Mouse (Mus musculus) C2C12 (cell line): ENCODE measurements around the gene Aagab. TPM values are rescaled to one million over a fixed set of nuclear protein-coding genes. Genes with fewer than 3 reads are reported as not detected.

ENCODE experiments used
- H3K27me3 ChIP-seq: one replicate; pipeline ENCODE4 v1.6.1; 2011; ENCODE audit not compliant: control insufficient read depth, insufficient read depth, insufficient read length
- H3K36me3 ChIP-seq: one replicate; pipeline ENCODE4 v1.6.1; 2011; ENCODE audit not compliant: control insufficient read depth, insufficient read depth
- H3K4me3 ChIP-seq: one replicate; pipeline ENCODE4 v1.5.1; 2011; ENCODE audit warnings: mild to moderate bottlenecking, control low read depth; ENCODE audit not compliant: poor library complexity, insufficient read depth, severe bottlenecking
- H3K79me2 ChIP-seq: one replicate; pipeline ENCODE4 v1.6.1; 2011; ENCODE audit not compliant: control insufficient read depth, insufficient read depth
- H3K79me3 ChIP-seq: one replicate; pipeline ENCODE4 v1.6.1; 2011; ENCODE audit warnings: low read depth, control low read depth
- H3ac ChIP-seq: one replicate; pipeline ENCODE3; 2011; ENCODE audit warnings: low read depth; ENCODE audit not compliant: control insufficient read depth, insufficient read length
- CEBPB ChIP-seq: IDR thresholded peaks from one replicate; pipeline ENCODE4 v1.6.1; 2011; ENCODE audit warnings: low read depth, mild to moderate bottlenecking, control low read depth, moderate library complexity
- CTCF ChIP-seq: IDR thresholded peaks from one replicate; pipeline ENCODE4 v1.5.1; 2011; ENCODE audit not compliant: control insufficient read depth, insufficient read depth, insufficient read length
- FOSL1 ChIP-seq: IDR thresholded peaks from one replicate; pipeline ENCODE4 v1.8.0; 2011; ENCODE audit warnings: mild to moderate bottlenecking, low read length; ENCODE audit not compliant: poor library complexity, insufficient read depth, severe bottlenecking
- MAX ChIP-seq: IDR thresholded peaks from one replicate; pipeline ENCODE4 v1.6.1; 2011; ENCODE audit warnings: mild to moderate bottlenecking, control low read depth
- MYOD1 ChIP-seq: IDR thresholded peaks from one replicate; pipeline ENCODE4 v1.6.1; 2011; ENCODE audit warnings: low read depth; ENCODE audit not compliant: control insufficient read depth, insufficient read length
- MYOG ChIP-seq: IDR thresholded peaks from one replicate; pipeline ENCODE4 v1.6.1; 2011; ENCODE audit not compliant: control insufficient read depth, insufficient read length; ENCODE audit errors: extremely low read depth
- USF1 ChIP-seq: IDR thresholded peaks from one replicate; pipeline ENCODE4 v1.6.1; 2011; ENCODE audit warnings: low read depth, mild to moderate bottlenecking, control low read depth, moderate library complexity
- polyA plus RNA-seq: library from polyadenylated mRNA; unstranded; fragments of >200 nt; fragmentation: generic; extraction: Trizol; gene quantifications from one replicate; pipeline ENCODE4 v1.2.1, GENCODE M21; 2012; ENCODE audit warnings: missing spikeins

Aagab gene
- polyA plus RNA-seq, 1 experiment: 9.1 TPM

DNA sequence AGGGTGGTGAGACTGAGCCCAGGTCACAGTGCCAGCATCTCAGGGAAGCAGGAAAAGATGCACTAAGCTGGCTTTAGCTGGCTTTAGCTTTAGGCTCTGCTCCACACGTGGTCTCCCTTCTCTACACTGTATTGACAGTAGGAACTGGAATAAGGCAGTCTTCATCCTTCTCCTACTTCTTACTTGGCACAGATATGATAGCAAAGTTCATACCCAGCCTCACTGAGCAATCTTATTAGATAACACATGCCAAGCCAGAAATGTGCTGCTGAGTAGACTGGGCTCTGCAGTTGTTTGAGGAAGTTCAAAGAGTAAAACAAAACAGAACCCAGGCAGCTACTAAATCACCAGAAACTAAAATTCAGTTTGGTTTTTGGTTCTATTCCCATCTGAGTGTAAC lies 11.1 kb downstream of the Aagab start:
- Histone ChIP-seq H3K79me3 (peaks cover 45% of the 10 kb centered on the region), H3ac (no peak overlapping the region), H3K27me3 (no peaks in the 10 kb centered on the region), H3K4me3 (no peak overlapping the region), H3K36me3 (peaks cover 13% of the 10 kb centered on the region), H3K79me2 (peaks cover 59% of the 10 kb centered on the region)
- no peak for TF ChIP-seq MAX
- no peak for TF ChIP-seq FOSL1
- TF ChIP-seq USF1: no peak
- no peak for TF ChIP-seq MYOD1
- no peak for TF ChIP-seq CTCF
- TF ChIP-seq CEBPB: no peak
- no peak for TF ChIP-seq MYOG

DNA sequence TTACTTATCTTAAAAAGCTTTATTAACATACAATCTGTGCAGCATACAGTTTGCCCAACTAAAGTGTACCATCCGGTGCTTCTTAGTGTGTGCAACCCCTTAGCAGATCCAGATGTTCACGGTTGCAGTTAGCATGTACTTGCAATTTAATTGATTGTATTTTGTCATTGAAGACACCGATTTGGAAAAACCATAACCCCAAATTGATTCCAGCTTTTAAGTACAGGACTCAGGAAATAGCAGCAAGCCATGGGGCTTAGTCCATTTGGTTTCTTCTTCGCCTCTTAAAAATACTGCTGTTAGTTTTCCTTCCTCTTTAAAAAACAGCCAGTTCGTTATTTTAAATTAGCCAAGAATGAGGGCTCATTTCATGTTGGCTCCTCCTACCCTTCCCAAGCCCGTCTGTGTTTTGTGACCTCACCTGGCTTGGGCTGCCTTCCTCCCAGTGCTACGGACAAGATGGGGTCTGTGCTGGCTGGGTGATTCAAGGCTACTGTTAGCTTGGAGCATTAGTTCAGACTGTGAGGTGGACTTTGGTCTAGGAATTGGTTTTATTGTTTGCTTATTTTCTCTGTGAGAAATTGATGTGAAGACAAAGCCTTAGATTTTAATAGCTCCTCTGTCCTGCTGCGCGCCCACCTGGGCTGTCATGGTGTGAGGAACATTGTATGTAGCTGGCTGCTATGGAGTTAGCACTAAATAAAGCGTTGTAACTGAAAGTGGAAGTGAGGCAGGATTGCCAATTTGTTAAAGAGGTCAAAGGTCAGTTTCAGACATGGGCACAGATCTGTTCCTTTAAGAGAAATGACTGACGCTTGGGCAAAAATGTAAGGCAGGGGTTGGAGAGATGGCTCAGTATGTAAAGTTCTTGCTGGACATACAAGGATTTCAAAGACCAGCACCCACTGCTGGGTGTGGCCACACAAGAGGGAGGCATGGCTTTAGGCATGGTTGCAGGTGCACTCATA lies 11.8 kb downstream of the Aagab start:
- Histone ChIP-seq H3K79me2 (peaks cover 52% of the 10 kb centered on the region), H3K4me3 (no peak overlapping the region), H3K27me3 (no peaks in the 10 kb centered on the region), H3ac (no peak overlapping the region), H3K36me3 (peaks cover 19% of the 10 kb centered on the region), H3K79me3 (peaks cover 38% of the 10 kb centered on the region)
- TF ChIP-seq MYOD1 (no peak), CEBPB (no peak), MYOG (no peak), USF1 (no peak), CTCF (no peak), MAX (no peak), FOSL1 (no peak)

DNA sequence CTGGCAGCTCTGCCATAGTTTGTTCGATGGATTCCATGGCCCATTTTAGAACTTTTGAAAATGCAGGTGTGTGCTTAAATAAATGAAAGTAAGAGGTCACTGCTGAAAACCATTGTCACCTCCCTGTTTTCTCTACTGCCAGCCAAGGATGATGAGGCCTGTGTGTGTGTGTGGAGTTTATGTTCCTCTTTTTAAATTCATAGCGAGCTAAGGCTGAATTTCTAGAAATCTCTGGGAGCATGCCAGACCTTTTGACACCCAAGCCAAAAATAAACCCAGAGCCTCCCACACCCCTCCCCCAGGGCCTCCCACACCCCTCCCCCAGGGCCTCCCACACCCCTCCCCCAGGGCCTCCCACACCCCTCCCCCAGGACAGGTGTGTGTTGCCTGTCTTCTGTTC lies 15.5 kb downstream of the Aagab start:
- Histone ChIP-seq H3ac (no peak overlapping the region), H3K36me3 (peaks cover 46% of the 10 kb centered on the region), H3K4me3 (no peak overlapping the region), H3K79me2 (peaks cover 24% of the 10 kb centered on the region), H3K79me3 (peaks cover 18% of the 10 kb centered on the region), H3K27me3 (no peaks in the 10 kb centered on the region)
- TF ChIP-seq CEBPB (no peak), CTCF (no peak), MYOG (no peak), FOSL1 (no peak), USF1 (no peak), MYOD1 (no peak), MAX (no peak)

DNA sequence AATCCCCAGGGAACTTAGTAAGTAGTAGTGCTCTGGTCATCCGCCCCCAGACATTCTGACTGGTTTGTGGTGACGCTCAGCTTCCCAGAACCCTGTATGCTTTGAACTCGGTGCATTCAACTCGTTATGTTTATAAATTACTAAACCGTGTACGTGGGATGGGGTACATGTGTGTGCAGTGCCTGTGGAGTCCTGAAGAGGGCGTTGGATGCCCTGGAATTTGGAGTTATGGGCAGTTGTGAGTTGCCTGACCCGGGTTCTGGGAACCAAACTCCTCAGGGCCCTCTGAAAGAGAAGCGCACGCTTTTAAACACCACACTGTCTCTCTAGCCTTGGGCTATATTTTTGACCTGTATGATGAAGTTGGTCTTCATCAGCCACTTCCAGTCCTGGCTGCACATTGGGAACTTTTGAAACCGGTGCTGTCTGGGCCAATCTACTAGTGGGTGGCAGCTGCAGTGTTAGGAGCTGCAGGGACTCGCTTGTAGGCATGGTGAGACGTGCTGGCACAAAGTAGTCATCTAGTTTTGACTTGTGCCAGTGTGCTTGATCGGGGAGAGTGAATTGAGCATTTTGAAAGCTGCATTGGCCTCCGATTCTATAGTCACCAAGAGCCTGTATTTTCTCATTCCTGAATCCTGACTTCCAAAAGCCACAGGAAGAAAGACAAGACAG lies 21.6 kb downstream of the Aagab start:
- Histone ChIP-seq H3K4me3 (no peak overlapping the region), H3K27me3 (no peaks in the 10 kb centered on the region), H3K79me3 (no peaks in the 10 kb centered on the region), H3ac (no peak overlapping the region), H3K79me2 (no peaks in the 10 kb centered on the region), H3K36me3 (peaks cover 53% of the 10 kb centered on the region)
- no peak for TF ChIP-seq MAX
- no peak for TF ChIP-seq CTCF
- TF ChIP-seq FOSL1: no peak
- no peak for TF ChIP-seq CEBPB
- TF ChIP-seq USF1: no peak
- no peak for TF ChIP-seq MYOG
- TF ChIP-seq MYOD1: no peak

DNA sequence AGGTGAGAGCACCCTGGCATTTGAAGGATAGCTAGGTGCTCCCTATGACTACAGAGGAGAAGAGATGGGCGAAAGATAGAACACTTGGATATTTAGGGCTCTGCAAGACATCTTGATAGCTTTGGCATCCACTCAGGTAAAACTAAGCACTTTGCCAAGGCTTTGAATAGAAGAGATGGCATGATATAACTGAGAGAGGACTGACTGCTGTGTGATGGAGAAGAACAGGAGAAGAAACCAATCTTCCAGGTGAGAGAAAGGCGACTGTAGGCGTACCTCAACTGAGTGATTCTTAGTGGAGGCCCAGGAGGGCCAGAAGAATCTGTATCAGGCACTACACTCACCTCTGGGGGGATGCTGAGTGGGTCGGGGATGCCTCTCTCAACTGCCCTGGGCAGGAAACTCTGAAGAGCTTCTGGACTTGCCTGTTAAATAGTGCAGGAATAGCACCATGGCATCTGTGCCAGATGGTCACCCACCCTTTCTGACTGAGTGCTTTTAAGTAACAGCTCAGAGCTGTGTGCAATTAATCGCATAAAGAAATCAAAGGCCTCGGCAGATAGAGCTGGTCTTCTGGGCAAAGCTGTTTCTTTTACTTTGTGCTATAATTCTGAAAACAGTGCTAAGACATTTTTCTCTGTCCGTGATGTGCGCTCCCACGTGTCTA lies 22.8 kb downstream of the Aagab start:
- Histone ChIP-seq H3K4me3 (no peak overlapping the region), H3K79me2 (no peaks in the 10 kb centered on the region), H3ac (no peak overlapping the region), H3K27me3 (no peaks in the 10 kb centered on the region), H3K79me3 (no peaks in the 10 kb centered on the region), H3K36me3 (peaks cover 53% of the 10 kb centered on the region)
- TF ChIP-seq CEBPB (no peak), FOSL1 (no peak), MYOD1 (no peak), CTCF (no peak), USF1 (no peak), MYOG (no peak), MAX (no peak)
